Mouse (Mus musculus): ENCODE data around the gene Chst11.
"Not testable (repeated sequence)": the region's sequence is repeated elsewhere in the genome, so short reads cannot be mapped to it uniquely, and the experiment has no call there.

DNA sequence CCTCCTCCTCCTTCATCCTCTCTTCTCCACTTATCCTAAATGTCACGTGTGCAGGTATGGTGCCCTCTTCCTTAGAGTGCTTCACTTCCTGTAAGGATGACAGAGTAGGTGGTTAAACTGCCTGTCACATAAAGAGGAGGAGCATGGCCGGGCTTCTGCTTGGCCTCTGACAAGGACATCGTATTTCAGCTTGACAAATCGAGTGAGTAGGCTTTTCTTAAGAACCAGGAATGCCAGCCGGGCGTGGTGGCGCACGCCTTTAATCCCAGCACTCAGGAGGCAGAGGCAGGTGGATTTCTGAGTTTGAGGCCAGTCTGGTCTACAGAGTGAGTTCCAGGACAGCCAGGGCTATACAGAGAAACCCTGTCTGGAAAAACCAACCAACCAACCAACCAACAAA lies 134.2 kb downstream of the Chst11 start:
- TF ChIP-seq POLR2A, CTCF (IDR thresholded peaks at IDR 0.05; ENCODE audit: insufficient read depth, low read depth, low read length): not testable (repeated sequence)
